Mouse (Mus musculus) ovary, adult 18-20 months (tissue): Measurements from ENCODE around the gene Rnf11.
A peak's percentile ranks its signal among the peaks of the same experiment; 100 is the strongest.
"Not testable (repeated sequence)": the region's sequence is repeated elsewhere in the genome, so short reads cannot be mapped to it uniquely, and the experiment has no call there.

Experiments used
- DNase-seq: peaks from one replicate; pipeline ENCODE4 v3.0.0; 2022; ENCODE audit warnings: low spot score, mixed read lengths

The Rnf11 gene

DNA sequence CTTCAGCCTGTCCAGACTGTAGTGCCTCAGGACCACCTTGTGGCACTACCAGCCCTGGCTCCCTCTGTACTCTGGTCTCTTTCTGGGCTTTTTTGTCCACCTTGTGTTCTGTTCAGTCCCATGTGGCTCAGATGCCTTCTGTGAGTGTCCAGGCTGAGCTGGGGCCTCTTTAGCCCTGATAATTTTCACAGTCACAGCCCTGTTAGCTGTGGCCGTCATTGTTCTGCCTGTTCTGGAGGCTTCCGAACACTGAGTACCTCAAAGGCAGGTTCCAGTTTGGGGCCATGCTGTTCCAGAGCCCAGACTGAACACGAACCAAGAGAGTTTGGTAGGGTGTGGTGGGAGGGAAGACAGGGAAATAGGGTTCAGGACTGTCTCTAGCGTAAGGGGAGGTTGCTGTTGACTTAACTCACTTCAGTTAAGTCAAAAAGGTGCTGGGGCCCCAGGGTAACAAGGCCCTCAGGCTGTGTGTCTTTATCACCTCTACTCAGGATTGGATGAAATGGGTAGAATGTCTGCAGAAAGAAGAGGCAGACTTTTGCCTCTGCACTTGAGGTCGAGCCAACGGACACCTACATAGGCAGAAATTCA, 73.1 kb downstream of the Rnf11 start:
- DNase-seq: no peak

- no peak for DNase-seq
These were observed 73.7 kb downstream of the Rnf11 start for GRCm38 (mm10) chr4:109410681-109411376.

DNA sequence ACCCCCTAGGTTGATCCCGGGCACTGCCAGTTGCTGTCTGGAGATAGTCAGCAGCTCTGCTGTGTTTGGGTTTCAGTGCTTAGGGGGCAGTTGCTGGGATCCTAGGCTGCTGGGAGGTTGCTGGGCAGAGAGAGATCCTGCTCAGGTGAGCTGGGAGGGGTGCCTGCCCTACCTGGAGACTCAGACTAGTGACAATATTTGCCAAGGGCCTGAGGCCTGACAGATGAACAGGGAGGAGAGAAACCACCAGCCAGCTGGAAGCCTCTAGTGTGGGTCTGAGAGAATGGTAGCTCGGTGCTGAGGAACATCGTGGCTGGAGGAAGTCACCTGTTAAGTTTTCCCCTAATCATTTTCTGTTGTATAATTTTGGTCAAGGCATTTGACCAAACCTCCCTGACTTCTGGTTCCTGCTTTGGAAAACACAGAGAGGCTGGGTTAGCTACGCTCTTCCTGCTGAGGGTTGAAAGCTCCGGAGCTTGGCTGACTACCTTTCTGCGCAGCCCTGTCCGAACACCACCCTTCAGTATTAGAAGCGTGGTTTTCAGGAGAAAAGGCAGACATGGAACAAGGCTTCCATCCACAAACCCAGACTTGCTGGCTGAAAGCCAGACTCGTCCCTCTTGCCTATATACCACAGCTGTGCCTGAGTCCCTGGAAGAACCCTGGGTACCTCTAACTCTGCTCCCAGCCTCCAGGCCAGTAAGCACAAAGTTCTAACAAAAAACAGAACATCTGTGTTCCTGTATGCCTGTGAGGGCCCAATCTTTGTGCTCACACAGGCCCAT, 76.6 kb downstream of the Rnf11 start:
- no peak for DNase-seq

DNA sequence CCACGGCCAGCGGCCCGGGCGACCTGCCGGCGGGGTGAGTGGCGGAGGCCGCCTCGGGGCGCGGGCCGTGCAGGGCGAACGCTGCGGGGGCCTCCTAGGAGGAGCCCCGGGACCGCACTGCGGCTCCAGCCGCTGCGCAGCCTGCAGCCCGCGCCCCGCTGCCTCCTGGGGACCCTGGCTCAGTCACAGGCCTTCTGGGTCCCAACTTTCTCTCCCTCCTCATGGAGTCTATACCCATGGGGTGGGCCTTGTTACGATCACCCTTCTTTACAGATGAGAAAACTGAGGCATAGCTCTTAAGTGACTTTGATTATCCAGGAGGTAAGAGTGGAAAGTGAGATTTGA, 77.4 kb downstream of the Rnf11 start:
- DNase-seq: no peak

- no peak for DNase-seq
These were observed 77.9 kb downstream of the Rnf11 start, which contains the start of gene Ttc39a for GRCm38 (mm10) chr4:109406486-109407175. Ttc39a (plus strand) TSS chr4:109406623.

GRCm38 (mm10) chr4:109406054-109406485, 78.5 kb downstream of the Rnf11 start:
- DNase-seq: peak; percentile 64

DNA sequence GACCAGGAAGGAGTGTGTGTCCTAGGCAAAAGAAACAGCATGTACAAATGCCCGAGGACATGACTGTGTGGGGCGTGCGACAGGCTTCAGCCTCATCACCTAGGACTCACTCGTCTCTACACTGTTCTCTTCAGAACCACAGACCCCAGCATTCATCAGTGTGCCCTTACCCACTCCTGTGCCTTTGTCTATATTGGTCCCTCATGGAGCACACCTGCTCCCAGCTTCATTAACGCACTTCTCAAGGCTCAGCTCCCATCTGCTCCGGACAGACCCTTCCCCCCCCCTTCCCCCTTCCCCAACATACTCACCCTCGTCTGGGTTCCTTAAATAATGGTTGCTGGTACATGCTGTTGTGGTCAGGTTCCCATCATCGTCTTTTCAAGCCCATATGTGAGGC, 79.1 kb downstream of the Rnf11 start:
- DNase-seq: no peak

DNA sequence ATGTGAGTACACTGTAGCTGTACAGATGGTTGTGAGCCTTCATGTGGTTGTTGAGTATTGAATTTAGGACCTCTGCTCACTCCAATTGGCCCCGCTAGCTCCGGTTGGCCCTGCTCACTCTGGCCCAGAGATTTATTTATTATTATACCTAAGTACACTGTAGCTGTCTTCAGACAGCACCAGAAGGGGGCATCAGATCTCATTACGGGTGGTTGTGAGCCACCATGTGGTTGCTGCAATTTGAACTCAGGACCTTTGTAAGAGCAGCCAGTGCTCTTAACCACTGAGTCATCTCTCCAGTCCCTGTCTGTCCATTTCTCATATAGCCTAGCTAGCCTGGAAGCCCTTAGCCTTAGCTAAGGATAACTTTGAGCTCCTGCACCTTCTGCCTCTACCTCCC, 79.6 kb downstream of the Rnf11 start:
- DNase-seq: not testable (repeated sequence)

- no peak for DNase-seq
These were observed 83.3 kb downstream of the Rnf11 start for GRCm38 (mm10) chr4:109401176-109401689.
